Mouse (Mus musculus): ENCODE measurements at regions not wholly inside any gene's neighbourhood (a gene's known extent, or its start where the extent isn't known, plus 50 kb on each side); places are given as distances from the start of the nearest gene placed in this dataset.
A peak's percentile ranks its signal among the peaks of the same experiment; 100 is the strongest.

- H3K27ac ChIP-seq (ENCODE audit: insufficient read depth, low read length) = no peak overlapping the region
- TF ChIP-seq POLR2A (IDR thresholded peaks at IDR 0.05; ENCODE audit: low read depth, low read length) = no peak
- TF ChIP-seq CTCF (IDR thresholded peaks at IDR 0.05; ENCODE audit: borderline replicate concordance, insufficient read depth, low read length) = no peak
- no peak overlapping the region for H3K4me3 ChIP-seq (ENCODE audit: insufficient read depth, low read length)
- H3K4me1 ChIP-seq (ENCODE audit: control insufficient read depth, insufficient read depth, low read length) = no peaks in the 10 kb centered on the region
These were observed 85.2 kb upstream of the Rai14 start for GRCm38 (mm10) chr15:10799656-10800055.

- no peak for TF ChIP-seq CTCF (IDR thresholded peaks at IDR 0.05; ENCODE audit: borderline replicate concordance, insufficient read depth, low read length)
- TF ChIP-seq POLR2A (IDR thresholded peaks at IDR 0.05; ENCODE audit: low read depth, low read length) = no peak
- no peak overlapping the region for H3K4me3 ChIP-seq (ENCODE audit: insufficient read depth, low read length)
- peak overlapping the region; percentile 91; the same call in 1 of the 2 replicates for H3K27ac ChIP-seq (ENCODE audit: insufficient read depth, low read length)
- H3K4me1 ChIP-seq (ENCODE audit: control insufficient read depth, insufficient read depth, low read length) = peaks cover 33% of the 10 kb centered on the region
These were observed 99.8 kb upstream of the Rai14 start for GRCm38 (mm10) chr15:10814195-10814594.

- Histone ChIP-seq H3K4me3 (ENCODE audit: insufficient read depth, low read length) (no peak overlapping the region), H3K27ac (ENCODE audit: insufficient read depth, low read length) (peak overlapping the region; percentile 91), H3K4me1 (ENCODE audit: control insufficient read depth, insufficient read depth, low read length) (peaks cover 33% of the 10 kb centered on the region)
- TF ChIP-seq CTCF (IDR thresholded peaks at IDR 0.05; ENCODE audit: borderline replicate concordance, insufficient read depth, low read length) = no peak
These were observed 100.3 kb upstream of the Rai14 start for GRCm38 (mm10) chr15:10814709-10815108.

GRCm38 (mm10) chr15:10816213-10816621, 101.8 kb upstream of the Rai14 start:
- H3K4me3 ChIP-seq (ENCODE audit: insufficient read depth, low read length) = no peak overlapping the region

GRCm38 (mm10) chr15:10818216-10818615, 103.8 kb upstream of the Rai14 start:
- TF ChIP-seq CTCF (IDR thresholded peaks at IDR 0.05; ENCODE audit: borderline replicate concordance, insufficient read depth, low read length) (no peak), POLR2A (IDR thresholded peaks at IDR 0.05; ENCODE audit: low read depth, low read length) (no peak)
- no peak overlapping the region for H3K4me3 ChIP-seq (ENCODE audit: insufficient read depth, low read length)
- peak overlapping the region; percentile 88 for H3K27ac ChIP-seq (ENCODE audit: insufficient read depth, low read length)
- peaks cover 34% of the 10 kb centered on the region for H3K4me1 ChIP-seq (ENCODE audit: control insufficient read depth, insufficient read depth, low read length)

More at GRCm38 (mm10) chr15:10816213-10816621, 101.8 kb upstream of the Rai14 start:
- TF ChIP-seq POLR2A (IDR thresholded peaks at IDR 0.05; ENCODE audit: low read depth, low read length) (no peak), CTCF (IDR thresholded peaks at IDR 0.05; ENCODE audit: borderline replicate concordance, insufficient read depth, low read length) (no peak)
- peak overlapping the region; percentile 91 for H3K27ac ChIP-seq (ENCODE audit: insufficient read depth, low read length)
- peaks cover 33% of the 10 kb centered on the region for H3K4me1 ChIP-seq (ENCODE audit: control insufficient read depth, insufficient read depth, low read length)

- no peak for TF ChIP-seq CTCF (IDR thresholded peaks at IDR 0.05; ENCODE audit: borderline replicate concordance, insufficient read depth, low read length)
- TF ChIP-seq POLR2A (IDR thresholded peaks at IDR 0.05; ENCODE audit: low read depth, low read length) = no peak
- H3K4me3 ChIP-seq (ENCODE audit: insufficient read depth, low read length) = no peak overlapping the region
- H3K27ac ChIP-seq (ENCODE audit: insufficient read depth, low read length) = peak overlapping the region; percentile 88
- peaks cover 37% of the 10 kb centered on the region for H3K4me1 ChIP-seq (ENCODE audit: control insufficient read depth, insufficient read depth, low read length)
These were observed 104.3 kb upstream of the Rai14 start for GRCm38 (mm10) chr15:10818706-10819105.

GRCm38 (mm10) chr15:10823933-10824332, 109.5 kb upstream of the Rai14 start:
- Histone ChIP-seq H3K27ac (ENCODE audit: insufficient read depth, low read length) (no peak overlapping the region), H3K4me3 (ENCODE audit: insufficient read depth, low read length) (no peak overlapping the region), H3K4me1 (ENCODE audit: control insufficient read depth, insufficient read depth, low read length) (peaks cover 6% of the 10 kb centered on the region; the same call in 1 of the 2 replicates)
- no peak for TF ChIP-seq POLR2A (IDR thresholded peaks at IDR 0.05; ENCODE audit: low read depth, low read length)
- no peak for TF ChIP-seq CTCF (IDR thresholded peaks at IDR 0.05; ENCODE audit: borderline replicate concordance, insufficient read depth, low read length)

GRCm38 (mm10) chr15:10829588-10829987, 115.2 kb upstream of the Rai14 start:
- Histone ChIP-seq H3K4me3 (ENCODE audit: insufficient read depth, low read length) (no peak overlapping the region), H3K4me1 (ENCODE audit: control insufficient read depth, insufficient read depth, low read length) (no peaks in the 10 kb centered on the region; the same call in 1 of the 2 replicates), H3K27ac (ENCODE audit: insufficient read depth, low read length) (no peak overlapping the region)
- TF ChIP-seq CTCF (IDR thresholded peaks at IDR 0.05; ENCODE audit: borderline replicate concordance, insufficient read depth, low read length) (no peak), POLR2A (IDR thresholded peaks at IDR 0.05; ENCODE audit: low read depth, low read length) (no peak)

- Histone ChIP-seq H3K4me3 (ENCODE audit: insufficient read depth, low read length) (no peak overlapping the region), H3K4me1 (ENCODE audit: control insufficient read depth, insufficient read depth, low read length) (no peaks in the 10 kb centered on the region; the same call in 1 of the 2 replicates), H3K27ac (ENCODE audit: insufficient read depth, low read length) (no peak overlapping the region)
- TF ChIP-seq POLR2A (IDR thresholded peaks at IDR 0.05; ENCODE audit: low read depth, low read length) = no peak
- TF ChIP-seq CTCF (IDR thresholded peaks at IDR 0.05; ENCODE audit: borderline replicate concordance, insufficient read depth, low read length) = no peak
These were observed 116.1 kb upstream of the Rai14 start for GRCm38 (mm10) chr15:10830478-10830877.

- H3K27ac ChIP-seq (ENCODE audit: insufficient read depth, low read length) = no peak overlapping the region
- H3K4me3 ChIP-seq (ENCODE audit: insufficient read depth, low read length) = no peak overlapping the region
- no peaks in the 10 kb centered on the region; the same call in 1 of the 2 replicates for H3K4me1 ChIP-seq (ENCODE audit: control insufficient read depth, insufficient read depth, low read length)
- TF ChIP-seq CTCF (IDR thresholded peaks at IDR 0.05; ENCODE audit: borderline replicate concordance, insufficient read depth, low read length) (no peak), POLR2A (IDR thresholded peaks at IDR 0.05; ENCODE audit: low read depth, low read length) (no peak)
These were observed 116.7 kb upstream of the Rai14 start for GRCm38 (mm10) chr15:10831106-10831505.

GRCm38 (mm10) chr15:10832331-10832730, 117.9 kb upstream of the Rai14 start:
- TF ChIP-seq CTCF (IDR thresholded peaks at IDR 0.05; ENCODE audit: borderline replicate concordance, insufficient read depth, low read length) (no peak), POLR2A (IDR thresholded peaks at IDR 0.05; ENCODE audit: low read depth, low read length) (no peak)
- Histone ChIP-seq H3K4me3 (ENCODE audit: insufficient read depth, low read length) (no peak overlapping the region), H3K27ac (ENCODE audit: insufficient read depth, low read length) (no peak overlapping the region), H3K4me1 (ENCODE audit: control insufficient read depth, insufficient read depth, low read length) (no peaks in the 10 kb centered on the region; the same call in 1 of the 2 replicates)

Data from embryonic fibroblast, embryonic 13.5 days (primary cell).